Mouse (Mus musculus): Measurements from ENCODE around the gene Hspa4l. TPM values are rescaled to one million over a fixed set of nuclear protein-coding genes. Genes with fewer than 3 reads are reported as not detected.

Gene Hspa4l
- polyA plus RNA-seq (2014; fragmentation: Illumina TruSeq; extraction: RNeasy Lipid Tissue Mini Kit (QIAGEN cat#74804); ENCODE audit: low read depth, low replicate concordance), result 34.6 TPM

DNA sequence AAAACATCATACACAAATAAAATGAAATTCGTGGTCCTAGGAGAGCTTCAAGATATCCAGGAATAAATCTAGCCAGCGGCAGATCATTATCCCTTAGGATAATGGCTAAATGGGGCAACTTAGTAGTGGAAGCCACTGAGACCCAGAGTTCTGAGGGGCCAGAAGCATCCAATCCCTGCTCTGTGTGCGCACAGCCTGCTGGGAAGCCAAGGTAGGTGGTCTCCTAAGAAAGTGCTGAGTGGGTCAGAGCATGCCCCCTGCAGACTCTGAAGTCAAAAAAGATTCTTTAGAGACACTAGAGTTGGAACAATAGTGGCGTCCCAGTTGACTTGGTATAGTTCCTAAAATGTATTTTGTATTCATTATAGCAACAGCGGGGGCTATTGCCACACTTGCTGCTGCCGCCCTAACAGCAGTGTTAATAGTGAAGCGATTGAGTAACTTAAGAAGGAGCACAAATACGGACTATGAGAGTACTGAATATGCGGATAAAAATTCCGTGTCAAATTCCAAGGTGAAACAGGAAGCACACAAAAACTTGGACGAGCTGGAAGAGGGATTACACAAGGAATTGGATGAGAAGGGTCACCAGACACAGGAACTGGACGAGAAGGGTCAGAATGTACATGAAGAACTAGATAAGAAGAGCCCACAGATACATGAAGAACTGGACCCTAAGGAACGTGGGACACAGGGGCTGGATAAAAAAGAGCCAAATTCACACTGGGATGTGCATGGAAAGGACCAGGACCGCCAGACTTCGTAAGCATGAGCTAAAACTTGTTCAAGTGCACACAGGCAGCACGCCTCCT, at the start of gene Hspa4l:
Gene Hspa4l, plus strand, starts transcription at position 472 of the 812 bp plus-strand sequence.

DNA sequence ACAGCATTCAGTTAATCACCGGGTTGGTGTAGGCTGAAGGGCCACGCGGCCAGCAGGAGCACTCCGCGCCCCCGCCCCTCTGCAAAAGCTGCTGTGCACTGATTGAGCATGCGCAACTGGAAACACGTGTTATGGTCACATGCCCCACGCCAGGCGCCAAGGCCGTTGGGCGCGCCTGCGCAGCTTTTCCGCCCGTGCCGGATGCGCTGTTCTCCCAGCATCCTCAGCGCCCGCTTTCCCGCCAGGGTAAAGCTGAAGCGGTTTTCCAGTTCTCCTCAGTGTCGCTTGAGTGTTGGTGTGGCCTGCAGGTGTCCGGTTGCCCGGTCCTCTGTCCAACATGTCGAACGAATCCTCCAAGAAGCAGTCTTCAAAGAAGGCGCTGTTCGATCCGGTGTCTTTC, 35.6 kb upstream of the Hspa4l start, which contains the start of gene Slc25a31:
Gene Slc25a31, plus strand, starts transcription at position 201 of the 400 bp plus-strand sequence.

DNA sequence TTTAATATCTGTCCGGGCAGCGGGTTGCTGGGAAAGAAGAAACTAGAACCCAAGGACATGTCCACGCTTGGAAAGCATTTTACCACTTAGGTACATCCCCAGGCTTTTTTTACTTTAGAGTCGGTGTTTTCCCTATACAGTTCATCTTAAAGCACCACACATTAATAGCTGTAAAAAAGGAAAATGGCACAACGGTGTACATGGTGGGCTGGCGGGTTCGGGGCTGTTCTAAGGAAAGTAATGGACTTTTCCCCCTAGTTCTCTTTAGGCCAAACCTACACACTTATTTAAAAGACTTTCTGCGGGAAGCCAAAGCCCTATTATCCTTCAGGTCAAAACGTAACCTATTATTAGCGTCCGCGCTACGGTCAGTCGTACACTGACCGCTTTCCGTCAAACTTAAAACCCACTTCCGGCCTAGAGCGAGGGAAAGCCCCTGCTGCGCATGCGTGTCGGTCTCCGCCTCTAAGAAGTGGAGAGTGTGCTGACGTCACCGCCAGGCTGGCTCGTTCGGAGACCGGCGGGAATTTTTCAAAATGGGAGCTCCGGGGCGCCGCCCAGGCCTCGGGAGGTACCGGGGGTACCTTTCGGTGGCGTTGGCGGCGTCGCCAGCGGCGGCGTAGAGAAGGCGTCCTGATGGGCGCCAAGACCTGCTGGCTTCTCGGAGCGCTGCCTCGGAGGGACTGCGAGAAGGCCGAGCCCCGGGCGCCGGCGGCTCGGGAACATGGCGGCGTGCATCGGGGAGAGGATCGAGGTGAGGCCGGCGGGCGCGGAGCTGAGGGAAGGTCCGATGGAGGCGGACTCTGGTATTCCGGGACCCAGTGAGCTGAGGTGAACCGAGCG, 55.5 kb downstream of the Hspa4l start, which contains the start of gene Plk4:
Gene Plk4, plus strand, starts transcription at position 490 of the 843 bp plus-strand sequence.

Other genes starting within 250 kb of the Hspa4l start
- gene Intu, start 213.2 kb upstream of the Hspa4l start, polyA plus RNA-seq (2014; fragmentation: Illumina TruSeq; extraction: RNeasy Lipid Tissue Mini Kit (QIAGEN cat#74804); ENCODE audit: low read depth, low replicate concordance), result 18.6 TPM
- 0.47 TPM for gene Slc25a31, start 35.6 kb upstream of the Hspa4l start, polyA plus RNA-seq (2014; fragmentation: Illumina TruSeq; extraction: RNeasy Lipid Tissue Mini Kit (QIAGEN cat#74804); ENCODE audit: low read depth, low replicate concordance)
- gene Plk4, start 55.5 kb downstream of the Hspa4l start, polyA plus RNA-seq (2014; fragmentation: Illumina TruSeq; extraction: RNeasy Lipid Tissue Mini Kit (QIAGEN cat#74804); ENCODE audit: low read depth, low replicate concordance), result 1.3 TPM
- 15.7 TPM for gene Mfsd8, start 102.4 kb downstream of the Hspa4l start, polyA plus RNA-seq (2014; fragmentation: Illumina TruSeq; extraction: RNeasy Lipid Tissue Mini Kit (QIAGEN cat#74804); ENCODE audit: low read depth, low replicate concordance)
- gene Abhd18, start 102.5 kb downstream of the Hspa4l start, polyA plus RNA-seq (2014; fragmentation: Illumina TruSeq; extraction: RNeasy Lipid Tissue Mini Kit (QIAGEN cat#74804); ENCODE audit: low read depth, low replicate concordance), result 60.2 TPM
- 0.29 TPM for gene 1700034I23Rik, start 158.0 kb downstream of the Hspa4l start, polyA plus RNA-seq (2014; fragmentation: Illumina TruSeq; extraction: RNeasy Lipid Tissue Mini Kit (QIAGEN cat#74804); ENCODE audit: low read depth, low replicate concordance)
- 81.1 TPM for gene Larp1b, start 205.3 kb downstream of the Hspa4l start, polyA plus RNA-seq (2014; fragmentation: Illumina TruSeq; extraction: RNeasy Lipid Tissue Mini Kit (QIAGEN cat#74804); ENCODE audit: low read depth, low replicate concordance)

Data from heart, adult 10 weeks (tissue).